Mouse (Mus musculus) heart, embryonic 16.5 days (tissue): ENCODE results near the gene Gucy2c. TPM values are rescaled to one million over a fixed set of nuclear protein-coding genes. Genes with fewer than 3 reads are reported as not detected.
A peak's percentile ranks its signal among the peaks of the same experiment; 100 is the strongest.

ENCODE experiments used
- ATAC-seq: fragments of 200-750 bp; cut with Nextera tagmentation; replicated peaks from 2 replicates; pipeline ENCODE4 v1.8.0; 2017; ENCODE audit warnings: moderate number of reproducible peaks; ENCODE audit not compliant: insufficient read depth, low FRiP score; ENCODE audit errors: extremely low read depth
- H3K27ac ChIP-seq: fragments of 300-500 bp; sonication (generic); 2 replicates; pipeline ENCODE4 v1.5.1; 2014; ENCODE audit warnings: mild to moderate bottlenecking, low read length, control low read depth, moderate library complexity
- H3K27me3 ChIP-seq: fragments of 300-500 bp; sonication (generic); 2 replicates; pipeline ENCODE4 v1.6.1; 2014; ENCODE audit warnings: low read length, mixed read lengths; ENCODE audit not compliant: control insufficient read depth, insufficient read depth
- H3K36me3 ChIP-seq: fragments of 300-500 bp; sonication (generic); 2 replicates; pipeline ENCODE4 v1.6.1; 2014; ENCODE audit not compliant: control insufficient read depth, insufficient read depth
- H3K4me1 ChIP-seq: fragments of 300-500 bp; sonication (generic); 2 replicates; pipeline ENCODE4 v1.6.1; 2014; ENCODE audit warnings: low read length, mixed read lengths; ENCODE audit not compliant: control insufficient read depth, insufficient read depth
- H3K4me2 ChIP-seq: fragments of 300-500 bp; sonication (generic); 2 replicates; pipeline ENCODE4 v1.6.1; 2014; ENCODE audit warnings: low read depth, mild to moderate bottlenecking, control low read depth, low read length
- H3K4me3 ChIP-seq: fragments of 300-500 bp; sonication (generic); 2 replicates; pipeline ENCODE4 v1.5.1; 2014; ENCODE audit warnings: mild to moderate bottlenecking, control low read depth, low read length
- H3K9ac ChIP-seq: fragments of 300-500 bp; sonication (generic); 2 replicates; pipeline ENCODE4 v1.6.1; 2014; ENCODE audit warnings: low read length, control low read depth
- H3K9me3 ChIP-seq: fragments of 300-500 bp; sonication (generic); replicated peaks from 2 replicates; pipeline ENCODE4 v1.6.1; 2016; ENCODE audit warnings: low read length; ENCODE audit not compliant: control insufficient read depth
- WGBS: fragments of 180-500 bp; shearing (Covaris S2); extraction: QIAGEN DNeasy Blood & Tissue Kit; methylation state at CpG from one replicate; pipeline ENCODE4 v1.1.7; 2014; 5-methylcytosine and 5-hydroxymethylcytosine counted together
- polyA plus RNA-seq: library from polyadenylated mRNA; unstranded; fragments of >200 nt; fragmentation: Nextera tagmentation; extraction: Ambion mirVana; gene quantifications from 2 replicates; pipeline ENCODE4 v1.2.1, GENCODE M21; 2015

The Gucy2c gene
- polyA plus RNA-seq, 1 experiment from 2014 or later, result 0.11 TPM

- Histone ChIP-seq H3K9ac (no peak overlapping the region), H3K4me3 (no peak overlapping the region), H3K4me2 (no peak overlapping the region), H3K4me1 (peaks cover 12% of the 10 kb centered on the region), H3K27me3 (no peaks in the 10 kb centered on the region), H3K36me3 (no peaks in the 10 kb centered on the region), H3K27ac (no peak overlapping the region), H3K9me3 (no peaks in the 10 kb centered on the region)
- 77% methylated on average over 5 of the region's 5 CpGs for WGBS
- ATAC-seq, result no peak
Measured at GRCm38 (mm10) chr6:136701185-136701584, 80.4 kb downstream of the Gucy2c start.

- 90% methylated on average over 6 of the region's 6 CpGs for WGBS
- H3K36me3 ChIP-seq, result no peaks in the 10 kb centered on the region
- no peaks in the 10 kb centered on the region for H3K27me3 ChIP-seq
- H3K27ac ChIP-seq, result no peak overlapping the region
- no peaks in the 10 kb centered on the region for H3K4me1 ChIP-seq
- no peak overlapping the region for H3K9ac ChIP-seq
- H3K9me3 ChIP-seq, result peaks cover 4% of the 10 kb centered on the region; the same call in 1 of the 2 replicates
- no peak overlapping the region for H3K4me3 ChIP-seq
- no peak for ATAC-seq
- H3K4me2 ChIP-seq, result no peak overlapping the region
Measured at GRCm38 (mm10) chr6:136691314-136691713, 90.3 kb downstream of the Gucy2c start.

GRCm38 (mm10) chr6:136690527-136690926 lies 91.0 kb downstream of the Gucy2c start:
- no peak for ATAC-seq
- 76% methylated on average over 5 of the region's 5 CpGs for WGBS
- no peak overlapping the region for H3K27ac ChIP-seq
- H3K4me2 ChIP-seq, result no peak overlapping the region
- no peaks in the 10 kb centered on the region for H3K4me1 ChIP-seq
- no peak overlapping the region for H3K9ac ChIP-seq
- peaks cover 4% of the 10 kb centered on the region; the same call in 1 of the 2 replicates for H3K9me3 ChIP-seq
- no peaks in the 10 kb centered on the region for H3K27me3 ChIP-seq
- no peaks in the 10 kb centered on the region for H3K36me3 ChIP-seq
- no peak overlapping the region for H3K4me3 ChIP-seq

- H3K27me3 ChIP-seq, result no peaks in the 10 kb centered on the region
- no peak overlapping the region for H3K4me3 ChIP-seq
- H3K36me3 ChIP-seq, result no peaks in the 10 kb centered on the region
- H3K9me3 ChIP-seq, result peaks cover 4% of the 10 kb centered on the region; the same call in 1 of the 2 replicates
- no peak overlapping the region for H3K4me2 ChIP-seq
- no peaks in the 10 kb centered on the region for H3K4me1 ChIP-seq
- ATAC-seq, result no peak
- 57% methylated on average over 15 of the region's 15 CpGs for WGBS
- H3K27ac ChIP-seq, result no peak overlapping the region
- H3K9ac ChIP-seq, result no peak overlapping the region
Measured at GRCm38 (mm10) chr6:136689790-136690413, 91.7 kb downstream of the Gucy2c start.

- H3K36me3 ChIP-seq, result no peaks in the 10 kb centered on the region
- H3K27me3 ChIP-seq, result no peaks in the 10 kb centered on the region
- peaks cover 4% of the 10 kb centered on the region; the same call in 1 of the 2 replicates for H3K4me1 ChIP-seq
- H3K9me3 ChIP-seq, result 0 out of 2 replicates have a peak, but pooled peaks cover 3% of the 10 kb centered on the region
- H3K4me3 ChIP-seq, result no peak overlapping the region
- no peak overlapping the region for H3K27ac ChIP-seq
- H3K4me2 ChIP-seq, result no peak overlapping the region
- 59% methylated on average over 5 of the region's 5 CpGs for WGBS
- no peak overlapping the region for H3K9ac ChIP-seq
- no peak for ATAC-seq
Measured at GRCm38 (mm10) chr6:136685433-136685832, 96.1 kb downstream of the Gucy2c start.

- ATAC-seq, result no peak
- Histone ChIP-seq H3K36me3 (no peaks in the 10 kb centered on the region), H3K9me3 (0 out of 2 replicates have a peak, but pooled peaks cover 3% of the 10 kb centered on the region), H3K4me3 (no peak overlapping the region), H3K4me2 (no peak overlapping the region), H3K4me1 (peaks cover 4% of the 10 kb centered on the region; the same call in 1 of the 2 replicates), H3K9ac (no peak overlapping the region), H3K27me3 (no peaks in the 10 kb centered on the region), H3K27ac (no peak overlapping the region)
- 82% methylated on average over 11 of the region's 11 CpGs for WGBS
Measured at GRCm38 (mm10) chr6:136683410-136684334, 97.9 kb downstream of the Gucy2c start.

GRCm38 (mm10) chr6:136679381-136679780 lies 102.2 kb downstream of the Gucy2c start:
- H3K27me3 ChIP-seq, result no peaks in the 10 kb centered on the region
- H3K4me3 ChIP-seq, result no peak overlapping the region
- no peak overlapping the region for H3K27ac ChIP-seq
- ATAC-seq, result no peak
- H3K9me3 ChIP-seq, result 0 out of 2 replicates have a peak, but pooled peaks cover 5% of the 10 kb centered on the region
- peaks cover 4% of the 10 kb centered on the region; the same call in 1 of the 2 replicates for H3K4me1 ChIP-seq
- no peak overlapping the region for H3K9ac ChIP-seq
- no peak overlapping the region for H3K4me2 ChIP-seq
- no peaks in the 10 kb centered on the region for H3K36me3 ChIP-seq
- 29% methylated on average over 2 of the region's 2 CpGs for WGBS

- Histone ChIP-seq H3K9ac (no peak overlapping the region), H3K4me3 (no peak overlapping the region), H3K4me2 (no peak overlapping the region), H3K9me3 (peaks cover 12% of the 10 kb centered on the region), H3K27ac (no peak overlapping the region), H3K4me1 (peaks cover 10% of the 10 kb centered on the region), H3K27me3 (no peaks in the 10 kb centered on the region), H3K36me3 (no peaks in the 10 kb centered on the region)
- 86% methylated on average over 6 of the region's 6 CpGs for WGBS
- no peak for ATAC-seq
Measured at GRCm38 (mm10) chr6:136674935-136675334, 106.6 kb downstream of the Gucy2c start.

- Histone ChIP-seq H3K9me3 (peaks cover 12% of the 10 kb centered on the region), H3K27me3 (no peaks in the 10 kb centered on the region), H3K4me1 (peaks cover 10% of the 10 kb centered on the region), H3K4me2 (peak overlapping the region; percentile 8; the same call in 1 of the 2 replicates), H3K36me3 (no peaks in the 10 kb centered on the region), H3K4me3 (no peak overlapping the region), H3K27ac (peak overlapping the region; percentile 71), H3K9ac (no peak overlapping the region)
- 19% methylated on average over 7 of the region's 7 CpGs for WGBS
- ATAC-seq, result peak; percentile 81
Measured at GRCm38 (mm10) chr6:136672467-136672866, 109.1 kb downstream of the Gucy2c start.
